Mouse (Mus musculus): ENCODE data around the gene Mmp10.

GRCm38 (mm10) chr9:7558221-7559017 is 56.3 kb downstream of the Mmp10 start, which contains the start of gene Mmp8:
- TF ChIP-seq KAT2A (conservative IDR thresholded peaks at IDR 0.05; ENCODE audit: low read depth, low read length) (no peak), POLR2A (IDR thresholded peaks at IDR 0.05; ENCODE audit: control insufficient read depth in 1 of 2, insufficient read depth in 1 of 2, low read depth in 1 of 2, low read length in 2 of 2, poor library complexity in 1 of 2) (no peak), MAX (IDR thresholded peaks at IDR 0.05; ENCODE audit: low read length) (no peak), GABPA (IDR thresholded peaks at IDR 0.05; ENCODE audit: low read depth, low read length) (no peak), EP300 (IDR thresholded peaks at IDR 0.05; ENCODE audit: low read depth in 1 of 2, low read length in 2 of 2) (no peak), CTCF (IDR thresholded peaks at IDR 0.05 in 2 of 3, conservative IDR thresholded peaks at IDR 0.05 in 1 of 3; ENCODE audit: control insufficient read depth in 1 of 3, insufficient read depth in 1 of 3, low read depth in 2 of 3, low read length in 3 of 3, poor library complexity in 1 of 3, severe bottlenecking in 1 of 3) (no peak), UBTF (IDR thresholded peaks at IDR 0.05; ENCODE audit: borderline replicate concordance, insufficient read depth, low read depth, low read length) (no peak), POLR2AphosphoS2 (IDR thresholded peaks at IDR 0.05; ENCODE audit: low read length) (no peak), CHD2 (IDR thresholded peaks at IDR 0.05; ENCODE audit: low read length) (no peak)
